Mouse (Mus musculus) CH12.LX (cell line): ENCODE measurements around the gene Six5. TPM values are rescaled to one million over a fixed set of nuclear protein-coding genes. Genes with fewer than 3 reads are reported as not detected.

ENCODE experiments used
- DNase-seq: peaks from one replicate; pipeline ENCODE4 v3.0.0-alpha.2; 2013; ENCODE audit errors: extremely low read depth
- H3K27ac ChIP-seq: 2 replicates; pipeline ENCODE4 v1.5.1; 2012; ENCODE audit warnings: low read depth, mild to moderate bottlenecking, control low read depth, moderate library complexity; ENCODE audit not compliant: insufficient read depth
- H3K27me3 ChIP-seq: replicated peaks from 2 replicates; pipeline ENCODE3; 2012; ENCODE audit warnings: inconsistent platforms
- H3K36me3 ChIP-seq, 2 experiments: replicated peaks in 1 of 2; 2 replicates each; pipeline versions ENCODE3 to v1.6.1; 2012; ENCODE audit warnings: inconsistent platforms in 1 of 2, low read length in 1 of 2, mild to moderate bottlenecking in 1 of 2, mixed read lengths in 1 of 2, moderate library complexity in 1 of 2; ENCODE audit not compliant: control insufficient read depth in 1 of 2, insufficient read depth in 1 of 2
- H3K4me1 ChIP-seq, 2 experiments: 2 replicates each; pipeline ENCODE4 v1.6.1; 2012; ENCODE audit warnings: inconsistent platforms in 1 of 2, moderate library complexity in 1 of 2; ENCODE audit not compliant: insufficient read depth in 2 of 2, control insufficient read depth in 1 of 2
- H3K4me2 ChIP-seq: 2 replicates; pipeline ENCODE4 v1.6.1; 2012; ENCODE audit warnings: low read depth, mild to moderate bottlenecking, control low read depth; ENCODE audit not compliant: poor library complexity, insufficient read depth, severe bottlenecking
- H3K4me3 ChIP-seq, 3 experiments: fragments of 150-350 bp in 1 of 3; sonication (generic) in 1 of 3; replicated peaks in 1 of 3; 2 replicates each; pipeline versions ENCODE3 to v1.5.1; 2011 to 2012; ENCODE audit warnings: low read depth in 2 of 3, low read length in 2 of 3, mild to moderate bottlenecking in 2 of 3, moderate library complexity in 2 of 3, control low read depth in 1 of 3, improper control_type of control experiment in 1 of 3, inconsistent platforms in 1 of 3, mixed read lengths in 1 of 3; ENCODE audit not compliant: poor library complexity in 1 of 3
- H3K79me2 ChIP-seq: replicated peaks from 2 replicates; pipeline ENCODE4 v1.6.1; 2012; ENCODE audit warnings: mild to moderate bottlenecking, moderate library complexity; ENCODE audit not compliant: control insufficient read depth, poor library complexity, insufficient read depth, severe bottlenecking; ENCODE audit errors: extremely low read depth
- H3K9ac ChIP-seq: 2 replicates; pipeline ENCODE4 v1.6.1; 2012; ENCODE audit warnings: low read depth, mild to moderate bottlenecking, control low read depth, moderate library complexity; ENCODE audit not compliant: insufficient read depth
- H3K9me3 ChIP-seq: replicated peaks from 2 replicates; pipeline ENCODE3; 2012; ENCODE audit warnings: low read length, inconsistent platforms, mixed read lengths
- BHLHE40 ChIP-seq: IDR thresholded peaks from 2 replicates; pipeline ENCODE4 v1.6.1; 2011; ENCODE audit warnings: mild to moderate bottlenecking, low read depth, low read length, improper control_type of control experiment
- CHD1 ChIP-seq: IDR thresholded peaks from 2 replicates; pipeline ENCODE4 v1.6.1; 2012; ENCODE audit warnings: low read depth, low read length, improper control_type of control experiment, inconsistent platforms
- CTCF ChIP-seq, 2 experiments: IDR thresholded peaks in 1 of 2; conservative IDR thresholded peaks in 1 of 2; 2 replicates each; pipeline ENCODE4 v1.5.1; 2011 to 2012; ENCODE audit warnings: low read depth in 2 of 2, low read length in 2 of 2, improper control_type of control experiment in 1 of 2, inconsistent platforms in 1 of 2, mild to moderate bottlenecking in 1 of 2, moderate library complexity in 1 of 2
- GABPA ChIP-seq: IDR thresholded peaks from 2 replicates; pipeline ENCODE4 v1.6.1; 2012; ENCODE audit warnings: low read depth, low read length, improper control_type of control experiment, inconsistent platforms; ENCODE audit not compliant: insufficient replicate concordance
- IRF4 ChIP-seq: IDR thresholded peaks from 2 replicates; pipeline ENCODE4 v1.6.1; 2014; ENCODE audit warnings: low read depth, mild to moderate bottlenecking, inconsistent platforms, low read length, improper control_type of control experiment
- JUN ChIP-seq: IDR thresholded peaks from 2 replicates; pipeline ENCODE4 v1.6.1; 2011; ENCODE audit warnings: low read depth, mild to moderate bottlenecking, low read length, improper control_type of control experiment, moderate library complexity; ENCODE audit not compliant: insufficient read depth
- JUND ChIP-seq: conservative IDR thresholded peaks from 2 replicates; pipeline ENCODE4 v1.6.1; 2011; ENCODE audit warnings: low read depth, low read length, improper control_type of control experiment
- MAFK ChIP-seq: IDR thresholded peaks from 2 replicates; pipeline ENCODE4 v1.6.1; 2011; ENCODE audit warnings: low read length, improper control_type of control experiment; ENCODE audit not compliant: insufficient replicate concordance
- MAX ChIP-seq: IDR thresholded peaks from 2 replicates; pipeline ENCODE4 v1.6.1; 2011; ENCODE audit warnings: low read length, improper control_type of control experiment
- MAZ ChIP-seq: IDR thresholded peaks from 2 replicates; pipeline ENCODE4 v1.6.1; 2012; ENCODE audit warnings: low read depth, mild to moderate bottlenecking, inconsistent platforms, low read length, improper control_type of control experiment, moderate library complexity
- MEF2A ChIP-seq: IDR thresholded peaks from 2 replicates; pipeline ENCODE4 v1.6.1; 2014; ENCODE audit warnings: low read depth, mild to moderate bottlenecking, inconsistent platforms, low read length, improper control_type of control experiment, borderline replicate concordance
- MXI1 ChIP-seq: IDR thresholded peaks from 2 replicates; pipeline ENCODE4 v1.6.1; 2011; ENCODE audit warnings: mild to moderate bottlenecking, low read depth, low read length, improper control_type of control experiment
- NELFE ChIP-seq: IDR thresholded peaks from 2 replicates; pipeline ENCODE4 v1.6.1; 2011; ENCODE audit warnings: low read depth, low read length, improper control_type of control experiment
- PAX5 ChIP-seq: IDR thresholded peaks from 2 replicates; pipeline ENCODE4 v1.6.1; 2012; ENCODE audit warnings: low read length, inconsistent platforms, mixed read lengths
- POLR2A ChIP-seq: IDR thresholded peaks from 2 replicates; pipeline ENCODE4 v1.6.1; 2011; ENCODE audit warnings: low read depth, mild to moderate bottlenecking, improper control_type of control experiment, low read length
- SMC3 ChIP-seq: IDR thresholded peaks from 2 replicates; pipeline ENCODE4 v1.6.1; 2011; ENCODE audit warnings: low read depth, low read length, improper control_type of control experiment
- TBP ChIP-seq: conservative IDR thresholded peaks from 2 replicates; pipeline ENCODE4 v1.6.1; 2011; ENCODE audit warnings: low read depth, low read length, improper control_type of control experiment
- TCF12 ChIP-seq: IDR thresholded peaks from 2 replicates; pipeline ENCODE4 v1.6.1; 2014; ENCODE audit warnings: low read depth, mild to moderate bottlenecking, inconsistent platforms, low read length, improper control_type of control experiment
- ZC3H11A ChIP-seq: IDR thresholded peaks from 2 replicates; pipeline ENCODE4 v1.6.1; 2012; ENCODE audit warnings: low read depth, mild to moderate bottlenecking, inconsistent platforms, low read length, improper control_type of control experiment
- ZKSCAN1 ChIP-seq: IDR thresholded peaks from 2 replicates; pipeline ENCODE4 v1.6.1; 2012; ENCODE audit warnings: low read depth, inconsistent platforms, low read length, improper control_type of control experiment, borderline replicate concordance
- dilution Hi-C: fragments of 300-500 bp; cut with MboI; formaldehyde crosslinking; loops from 2 replicates; pipeline ENCODE4 v1.14.3; 2020; ENCODE audit warnings: low sequenced_read_pairs; ENCODE audit not compliant: extremely low pct_unique_long_range_greater_than_20kb, extremely low pct_ligation_motif_present
- in situ Hi-C: fragments of 300-500 bp; cut with MboI; formaldehyde crosslinking; loops from 3 replicates; pipeline ENCODE4 v1.14.3; 2019; ENCODE audit warnings: low sequenced_read_pairs, low pct_ligation_motif_present, low pct_unique_long_range_greater_than_20kb, mixed read lengths
- polyA plus RNA-seq: library from polyadenylated mRNA; unstranded; fragments of >175 nt; gene quantifications from 2 replicates; pipeline ENCODE4 v1.2.1, GENCODE M21; 2012; ENCODE audit warnings: low read depth; ENCODE audit not compliant: insufficient read length
- total RNA-seq, 2 experiments: library from RNA; depleted of rRNA; stranded (reverse); fragments of 300-350 nt in 1 of 2; fragments of >200 nt in 1 of 2; gene quantifications; 2 replicates each; pipeline ENCODE4 v1.2.3; 2012 to 2014

Six5 gene
- total RNA-seq (2012; rRNA removed) (1.3 and 1.8 TPM in 2 replicates), total RNA-seq (2014; rRNA removed) (0.16 TPM in 2 replicates), polyA plus RNA-seq (0.25 and 0.33 TPM in 2 replicates)

- dilution Hi-C loops (no loop called here), in situ Hi-C loops (no loop called here)
- Histone ChIP-seq H3K4me3 (peak within 1 kb of the TSS; percentile 65 to 73 (median 72)), H3K27ac (peak within 1 kb of the TSS; percentile 44; the same call in 1 of the 2 replicates), H3K4me1 (peaks cover 5 to 25% of the 10 kb centered on the region in 2 experiments; a peak in 3 of 4 replicates), H3K79me2 (no peaks in the 10 kb centered on the region), H3K4me2 (peak within 1 kb of the TSS; percentile 76), H3K36me3 (no peaks in the 10 kb centered on the region), H3K27me3 (peaks cover 82% of the 10 kb centered on the region), H3K9me3 (no peaks in the 10 kb centered on the region), H3K9ac (peak within 1 kb of the TSS; percentile 87)
- TF ChIP-seq JUN, result no peak
- TF ChIP-seq MXI1, result 0 out of 2 replicates have a peak, but pooled peaks have one; percentile 22
- no peak for DNase-seq
These were observed at the start of gene Six5 for GRCm38 (mm10) chr7:19094471-19094825. Gene Six5, plus strand, starts transcription at chr7:19094594.

DNA sequence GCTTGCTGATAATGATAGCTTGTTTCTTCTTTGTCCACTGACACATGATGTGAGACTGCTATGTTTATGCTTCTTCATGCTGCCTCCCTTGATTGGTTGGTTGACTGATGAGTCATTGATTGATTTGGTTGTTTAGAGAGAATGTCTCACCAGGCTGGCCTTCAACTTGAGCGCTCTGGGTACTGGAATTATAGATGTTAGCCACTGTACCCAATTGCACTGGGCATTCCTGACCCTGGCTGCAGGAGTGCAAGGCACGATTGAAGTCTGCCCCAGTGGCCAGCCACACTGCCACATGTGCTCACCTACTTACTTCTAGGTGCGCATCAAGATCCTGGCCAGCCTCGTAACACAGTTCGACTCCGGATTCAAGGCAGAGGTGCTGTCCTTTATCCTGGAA lies 49.8 kb upstream of the Six5 start:
- Histone ChIP-seq H3K27ac (no peak overlapping the region), H3K27me3 (no peaks in the 10 kb centered on the region), H3K79me2 (no peaks in the 10 kb centered on the region), H3K4me2 (no peak overlapping the region), H3K9ac (no peak overlapping the region), H3K36me3 (peaks cover 98 to 99% of the 10 kb centered on the region in 2 experiments), H3K4me1 (peaks cover 0 to 2% of the 10 kb centered on the region in 2 experiments; a peak in 1 of 4 replicates), H3K4me3 (no peak overlapping the region), H3K9me3 (no peaks in the 10 kb centered on the region)
- dilution Hi-C loops, result no loop called here
- no peak for TF ChIP-seq TCF12
- TF ChIP-seq JUND, result no peak
- TF ChIP-seq MAZ, result no peak
- TF ChIP-seq IRF4, result no peak
- TF ChIP-seq MAFK, result no peak
- no peak for TF ChIP-seq MEF2A
- no peak for TF ChIP-seq ZKSCAN1
- TF ChIP-seq CHD1, result no peak
- no peak for TF ChIP-seq POLR2A
- TF ChIP-seq NELFE, result no peak
- TF ChIP-seq PAX5, result no peak
- no peak for TF ChIP-seq ZC3H11A
- no peak for TF ChIP-seq SMC3
- TF ChIP-seq BHLHE40, result no peak
- TF ChIP-seq CTCF (conservative IDR thresholded peaks at IDR 0.05 in 1 of 2, IDR thresholded peaks at IDR 0.05 in 1 of 2; ENCODE audit: low read depth in 2 of 2, low read length in 2 of 2), result no peak
- no peak for TF ChIP-seq MAX
- TF ChIP-seq TBP, result no peak
- no peak for TF ChIP-seq GABPA
- DNase-seq, result no peak
- in situ Hi-C loops, result no loop called here
